Mouse (Mus musculus): ENCODE data around the gene Rgsl1. TPM values are rescaled to one million over a fixed set of nuclear protein-coding genes. Genes with fewer than 3 reads are reported as not detected.
A peak's percentile ranks its signal among the peaks of the same experiment; 100 is the strongest.

Gene Rgsl1
- polyA plus RNA-seq, 1 experiment from 2014 or later: not detected

GRCm38 (mm10) chr1:153733181-153733580 is 110.8 kb downstream of the Rgsl1 start:
- H3K4me3 ChIP-seq: no peak overlapping the region
- peaks cover 66% of the 10 kb centered on the region for H3K4me1 ChIP-seq
- peaks cover 49% of the 10 kb centered on the region for H3K27me3 ChIP-seq (ENCODE audit: poor library complexity, severe bottlenecking)
- no peaks in the 10 kb centered on the region for H3K9me3 ChIP-seq
- H3K36me3 ChIP-seq (replicated peaks): no peaks in the 10 kb centered on the region
- 43% methylated on average over 9 of the region's 9 CpGs for WGBS
- peak overlapping the region; percentile 56 for H3K27ac ChIP-seq
- DNase-seq (ENCODE audit: extremely low spot score, low spot score): no peak

DNA sequence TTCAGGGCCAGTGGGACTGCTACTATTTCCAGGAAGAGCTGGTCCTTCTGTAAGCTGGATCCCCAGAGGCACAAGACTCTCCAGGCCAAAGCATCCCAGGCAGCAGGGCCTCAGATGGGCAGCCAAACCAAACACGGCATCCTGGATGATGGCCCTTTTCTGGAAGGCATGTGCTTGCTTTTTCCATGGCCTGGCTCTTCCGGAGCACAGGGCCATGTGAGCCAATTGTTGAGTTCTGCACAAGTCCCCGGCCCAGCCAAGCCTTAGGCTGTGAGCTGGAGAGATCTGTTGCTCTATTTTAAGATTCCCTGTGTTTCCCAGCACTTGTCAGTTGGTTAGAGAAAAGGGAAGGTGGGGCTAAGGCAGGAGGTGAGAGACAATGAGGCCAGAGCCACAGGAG is 113.3 kb downstream of the Rgsl1 start:
- Histone ChIP-seq H3K4me1 (peaks cover 41% of the 10 kb centered on the region), H3K27me3 (ENCODE audit: poor library complexity, severe bottlenecking) (peaks cover 28% of the 10 kb centered on the region), H3K9me3 (no peaks in the 10 kb centered on the region), H3K4me3 (no peak overlapping the region), H3K36me3 (replicated peaks) (no peaks in the 10 kb centered on the region), H3K27ac (peak overlapping the region; percentile 6; the same call in 1 of the 2 replicates)
- WGBS: 52% methylated on average over 3 of the region's 3 CpGs
- no peak for DNase-seq (ENCODE audit: extremely low spot score, low spot score)

DNA sequence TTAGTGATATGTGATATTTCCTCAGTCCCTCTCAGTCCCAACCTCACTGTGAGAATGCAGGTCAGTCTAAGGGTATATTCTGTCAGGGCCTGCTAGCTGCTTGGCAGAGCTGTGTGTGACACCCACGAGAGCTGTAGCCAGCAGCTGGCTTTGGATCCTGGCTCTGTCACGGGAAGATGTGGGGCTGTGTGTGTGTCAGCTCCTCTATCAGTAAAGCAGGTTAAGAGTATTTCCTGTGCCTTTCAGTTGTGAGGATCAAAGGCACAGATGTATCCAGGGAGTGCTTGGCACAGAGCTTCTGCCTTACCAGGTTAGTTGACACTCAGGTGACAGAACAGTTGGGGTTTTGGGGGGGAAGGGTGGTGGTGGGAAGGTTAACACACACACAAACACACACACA is 114.1 kb downstream of the Rgsl1 start:
- Histone ChIP-seq H3K36me3 (replicated peaks) (no peaks in the 10 kb centered on the region), H3K9me3 (no peaks in the 10 kb centered on the region), H3K4me1 (peaks cover 38% of the 10 kb centered on the region), H3K4me3 (no peak overlapping the region), H3K27ac (no peak overlapping the region), H3K27me3 (ENCODE audit: poor library complexity, severe bottlenecking) (peaks cover 19% of the 10 kb centered on the region)
- no peak for DNase-seq (ENCODE audit: extremely low spot score, low spot score)
- WGBS: 78% methylated on average over 2 of the region's 2 CpGs

Other genes starting within 250 kb of the Rgsl1 start
- 9.1 and 9.6 TPM in 2 replicates for gene Rgs8, start 191.1 kb downstream of the Rgsl1 start, polyA plus RNA-seq (2016; fragmentation: Nextera tagmentation; extraction: Ambion mirVana)
- 26.2 and 31.0 TPM in 2 replicates for gene Rgs16, start 103.8 kb downstream of the Rgsl1 start, polyA plus RNA-seq (2016; fragmentation: Nextera tagmentation; extraction: Ambion mirVana)
- gene Rnasel, start 94.7 kb downstream of the Rgsl1 start, polyA plus RNA-seq (2016; fragmentation: Nextera tagmentation; extraction: Ambion mirVana): 7.4 and 7.7 TPM in 2 replicates
- gene Teddm1b, start 30.2 kb upstream of the Rgsl1 start, polyA plus RNA-seq (2016; fragmentation: Nextera tagmentation; extraction: Ambion mirVana): 0.60 and 0.61 TPM in 2 replicates
- not detected in 2 replicates for gene Teddm1a, start 47.6 kb upstream of the Rgsl1 start, polyA plus RNA-seq (2016; fragmentation: Nextera tagmentation; extraction: Ambion mirVana)
- 129 and 136 TPM in 2 replicates for gene Glul, start 55.8 kb upstream of the Rgsl1 start, polyA plus RNA-seq (2016; fragmentation: Nextera tagmentation; extraction: Ambion mirVana)
- gene Teddm2, start 56.1 kb upstream of the Rgsl1 start, polyA plus RNA-seq (2016; fragmentation: Nextera tagmentation; extraction: Ambion mirVana): 0.33 and 0.39 TPM in 2 replicates